Mouse (Mus musculus) megakaryocyte, embryonic 14.5 days (primary cell): ENCODE measurements around the gene Ryr1.

Experiments
- FLI1 ChIP-seq: IDR thresholded peaks from 2 replicates; pipeline ENCODE4 v1.6.1; 2012; ENCODE audit warnings: low read length, inconsistent platforms, mixed read lengths
- GATA1 ChIP-seq: IDR thresholded peaks from 3 replicates; pipeline ENCODE4 v1.6.1; 2012; ENCODE audit warnings: mixed read lengths, low read length, inconsistent platforms, borderline replicate concordance

- no peak for TF ChIP-seq GATA1
- TF ChIP-seq FLI1: no peak
Observed at GRCm38 (mm10) chr7:29170066-29170754, 45.2 kb upstream of the Ryr1 start, which contains the start of the genes Ggn and Spred3.
